Mouse (Mus musculus): Measurements from ENCODE around the gene Pkp3. TPM values are rescaled to one million over a fixed set of nuclear protein-coding genes. Genes with fewer than 3 reads are reported as not detected.

Pkp3 gene
- total and polyA plus RNA-seq, 3 experiments, result not detected

- no peak for DNase-seq (ENCODE audit: low read depth, low spot score)
- Histone ChIP-seq H3K4me1 (ENCODE audit: control insufficient read depth in 1 of 2, insufficient read depth in 2 of 2, low read length in 2 of 2) (peaks cover 0 to 13% of the 10 kb centered on the region in 2 experiments; a peak in 2 of 4 replicates), H3K27me3 (ENCODE audit: control insufficient read depth in 1 of 2, insufficient read depth in 2 of 2, low read length in 2 of 2) (no peaks in the 10 kb centered on the region; a peak in 1 of 4 replicates), H3K9ac (ENCODE audit: control insufficient read depth, low read depth, low read length, poor library complexity, severe bottlenecking) (no peak overlapping the region), H3K36me3 (ENCODE audit: control insufficient read depth in 1 of 2, insufficient read depth in 2 of 2, low read length in 2 of 2) (peaks cover 0 to 9% of the 10 kb centered on the region in 2 experiments; a peak in 2 of 4 replicates), H3K27ac (ENCODE audit: control insufficient read depth, low read depth, low read length) (no peak overlapping the region), H3K4me3 (ENCODE audit: control insufficient read depth in 1 of 2, insufficient read depth in 1 of 2, low read depth in 2 of 2, low read length in 2 of 2) (no peak overlapping the region), H3K79me2 (ENCODE audit: control insufficient read depth, insufficient read depth, low read length, poor library complexity) (no peaks in the 10 kb centered on the region), H3K9me3 (replicated peaks; ENCODE audit: insufficient read depth, low read length) (no peaks in the 10 kb centered on the region)
- no peak for TF ChIP-seq CHD1 (IDR thresholded peaks at IDR 0.05; ENCODE audit: low read depth, low read length)
- peak; percentile 84 for TF ChIP-seq HCFC1 (IDR thresholded peaks at IDR 0.05; ENCODE audit: low read depth, low read length)
- no peak for TF ChIP-seq RCOR1 (IDR thresholded peaks at IDR 0.05; ENCODE audit: low read depth, low read length)
- no peak for TF ChIP-seq BHLHE40 (IDR thresholded peaks at IDR 0.05; ENCODE audit: borderline replicate concordance, low read depth, low read length)
- TF ChIP-seq TBP (IDR thresholded peaks at IDR 0.05; ENCODE audit: low read depth, low read length), result no peak
- TF ChIP-seq TAL1 (IDR thresholded peaks at IDR 0.05; ENCODE audit: low read length), result no peak
Measured at GRCm38 (mm10) chr7:141119487-141119886, 41.5 kb downstream of the Pkp3 start.

- peaks cover 0 to 9% of the 10 kb centered on the region in 2 experiments; a peak in 2 of 4 replicates for H3K36me3 ChIP-seq (ENCODE audit: control insufficient read depth in 1 of 2, insufficient read depth in 2 of 2, low read length in 2 of 2)
- TF ChIP-seq ZMIZ1 (IDR thresholded peaks at IDR 0.05; ENCODE audit: low read depth, low read length) (no peak), POLR2AphosphoS5 (IDR thresholded peaks at IDR 0.05; ENCODE audit: borderline replicate concordance, low read depth, low read length) (no peak), TBP (IDR thresholded peaks at IDR 0.05; ENCODE audit: low read depth, low read length) (no peak), ZNF384 (IDR thresholded peaks at IDR 0.05; ENCODE audit: low read depth, low read length) (peak; percentile 59), JUND (IDR thresholded peaks at IDR 0.05; ENCODE audit: low read depth, low read length) (no peak), KAT2A (conservative IDR thresholded peaks at IDR 0.05; ENCODE audit: low read depth, low read length) (no peak), POLR2AphosphoS2 (IDR thresholded peaks at IDR 0.05; ENCODE audit: low read length) (no peak)
- H3K9me3 ChIP-seq (replicated peaks; ENCODE audit: insufficient read depth, low read length), result no peaks in the 10 kb centered on the region
- no peak overlapping the region for H3K9ac ChIP-seq (ENCODE audit: control insufficient read depth, low read depth, low read length, poor library complexity, severe bottlenecking)
- no peak overlapping the region for H3K4me3 ChIP-seq (ENCODE audit: control insufficient read depth in 1 of 2, insufficient read depth in 1 of 2, low read depth in 2 of 2, low read length in 2 of 2)
- H3K27ac ChIP-seq (ENCODE audit: control insufficient read depth, low read depth, low read length), result no peak overlapping the region
- peaks cover 0 to 13% of the 10 kb centered on the region in 2 experiments; a peak in 2 of 4 replicates for H3K4me1 ChIP-seq (ENCODE audit: control insufficient read depth in 1 of 2, insufficient read depth in 2 of 2, low read length in 2 of 2)
- no peak for DNase-seq (ENCODE audit: low read depth, low spot score)
- no peaks in the 10 kb centered on the region for H3K79me2 ChIP-seq (ENCODE audit: control insufficient read depth, insufficient read depth, low read length, poor library complexity)
- H3K27me3 ChIP-seq (ENCODE audit: control insufficient read depth in 1 of 2, insufficient read depth in 2 of 2, low read length in 2 of 2), result no peaks in the 10 kb centered on the region
Measured at GRCm38 (mm10) chr7:141120605-141121004, 42.6 kb downstream of the Pkp3 start.

- H3K4me1 ChIP-seq (ENCODE audit: control insufficient read depth in 1 of 2, insufficient read depth in 2 of 2, low read length in 2 of 2), result peaks cover 4 to 13% of the 10 kb centered on the region in 2 experiments
- no peak overlapping the region for H3K27ac ChIP-seq (ENCODE audit: control insufficient read depth, low read depth, low read length)
- DNase-seq (ENCODE audit: low read depth, low spot score), result no peak
- TF ChIP-seq RCOR1 (IDR thresholded peaks at IDR 0.05; ENCODE audit: low read depth, low read length) (no peak), MEF2A (IDR thresholded peaks at IDR 0.05; ENCODE audit: extremely low read depth, insufficient replicate concordance, low read depth, low read length, poor library complexity, severe bottlenecking) (no peak), GATA1 (IDR thresholded peaks at IDR 0.05; ENCODE audit: low read depth, low read length) (no peak), USF1 (IDR thresholded peaks at IDR 0.05; ENCODE audit: low read depth, low read length) (peak; percentile 61), MXI1 (IDR thresholded peaks at IDR 0.05; ENCODE audit: low read depth, low read length) (no peak), RAD21 (IDR thresholded peaks at IDR 0.05; ENCODE audit: low read depth, low read length) (no peak), ZKSCAN1 (IDR thresholded peaks at IDR 0.05; ENCODE audit: low read depth, low read length) (no peak), TBP (IDR thresholded peaks at IDR 0.05; ENCODE audit: low read depth, low read length) (no peak), ZMIZ1 (IDR thresholded peaks at IDR 0.05; ENCODE audit: low read depth, low read length) (no peak), SMC3 (IDR thresholded peaks at IDR 0.05; ENCODE audit: low read depth, low read length) (0 out of 2 replicates have a peak, but pooled peaks have one; percentile 2)
- H3K4me3 ChIP-seq (ENCODE audit: control insufficient read depth in 1 of 2, insufficient read depth in 1 of 2, low read depth in 2 of 2, low read length in 2 of 2), result no peak overlapping the region
- H3K79me2 ChIP-seq (ENCODE audit: control insufficient read depth, insufficient read depth, low read length, poor library complexity), result no peaks in the 10 kb centered on the region
- H3K27me3 ChIP-seq (ENCODE audit: control insufficient read depth in 1 of 2, insufficient read depth in 2 of 2, low read length in 2 of 2), result no peaks in the 10 kb centered on the region
- no peak overlapping the region for H3K9ac ChIP-seq (ENCODE audit: control insufficient read depth, low read depth, low read length, poor library complexity, severe bottlenecking)
- no peaks in the 10 kb centered on the region for H3K9me3 ChIP-seq (replicated peaks; ENCODE audit: insufficient read depth, low read length)
- peaks cover 0 to 13% of the 10 kb centered on the region in 2 experiments; a peak in 2 of 4 replicates for H3K36me3 ChIP-seq (ENCODE audit: control insufficient read depth in 1 of 2, insufficient read depth in 2 of 2, low read length in 2 of 2)
Measured at GRCm38 (mm10) chr7:141121051-141121531, 43.1 kb downstream of the Pkp3 start.

Data from MEL (cell line).